Mouse (Mus musculus) testis, postnatal 14 days (tissue): ENCODE measurements around the gene Ccr10.

Experiments used
- DNase-seq: peaks from one replicate; pipeline ENCODE4 v3.0.0; 2021; ENCODE audit warnings: low spot score

The Ccr10 gene

DNA sequence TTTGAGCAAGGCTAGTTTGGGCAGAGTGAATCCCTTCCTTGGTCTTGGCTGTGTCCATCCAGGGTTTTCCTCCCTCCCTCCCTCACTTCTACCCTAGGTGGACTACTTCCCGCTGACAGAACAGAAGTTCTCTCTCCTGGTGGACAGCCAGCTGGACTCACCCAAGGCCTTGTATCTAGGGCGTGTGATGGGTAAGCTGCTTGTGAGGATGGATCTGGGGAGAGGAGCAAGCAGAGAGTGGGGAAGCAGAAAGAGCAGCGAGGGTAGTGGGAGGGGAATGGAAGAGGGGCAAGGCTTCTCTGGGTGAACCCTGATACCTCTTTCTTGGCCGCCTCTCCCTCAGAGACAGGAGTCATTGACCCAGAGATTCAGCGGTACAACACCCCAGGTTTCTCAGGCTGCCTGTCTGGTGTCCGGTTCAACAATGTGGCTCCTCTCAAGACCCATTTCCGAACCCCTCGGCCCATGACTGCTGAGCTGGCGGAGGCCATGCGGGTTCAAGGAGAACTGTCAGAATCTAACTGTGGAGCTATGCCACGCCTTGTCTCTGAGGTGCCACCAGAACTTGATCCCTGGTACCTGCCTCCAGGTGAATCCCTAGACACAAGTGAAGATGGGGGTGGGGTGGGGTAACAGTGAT, 13.0 kb upstream of the Ccr10 start:
- DNase-seq: peak; percentile 68

DNA sequence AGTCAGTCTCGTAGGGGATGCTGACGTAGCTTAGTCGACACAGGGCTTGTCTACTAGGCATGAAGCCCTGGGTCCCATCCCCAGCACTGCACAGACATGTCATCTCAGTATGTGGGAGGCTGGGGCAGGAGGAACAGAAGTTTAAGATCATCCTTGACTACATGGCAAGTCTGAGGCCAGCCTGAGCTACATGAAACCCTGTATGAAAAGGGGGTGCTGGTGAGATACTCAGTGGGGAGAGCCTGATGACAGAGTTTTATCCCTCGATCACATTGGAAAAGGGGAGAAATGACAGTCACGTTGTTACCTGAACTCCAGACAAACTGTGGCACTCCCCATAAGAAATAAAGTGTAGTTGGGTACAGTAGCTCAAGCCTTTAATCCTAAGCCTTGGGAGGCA, 12.3 kb upstream of the Ccr10 start:
- no peak for DNase-seq

DNA sequence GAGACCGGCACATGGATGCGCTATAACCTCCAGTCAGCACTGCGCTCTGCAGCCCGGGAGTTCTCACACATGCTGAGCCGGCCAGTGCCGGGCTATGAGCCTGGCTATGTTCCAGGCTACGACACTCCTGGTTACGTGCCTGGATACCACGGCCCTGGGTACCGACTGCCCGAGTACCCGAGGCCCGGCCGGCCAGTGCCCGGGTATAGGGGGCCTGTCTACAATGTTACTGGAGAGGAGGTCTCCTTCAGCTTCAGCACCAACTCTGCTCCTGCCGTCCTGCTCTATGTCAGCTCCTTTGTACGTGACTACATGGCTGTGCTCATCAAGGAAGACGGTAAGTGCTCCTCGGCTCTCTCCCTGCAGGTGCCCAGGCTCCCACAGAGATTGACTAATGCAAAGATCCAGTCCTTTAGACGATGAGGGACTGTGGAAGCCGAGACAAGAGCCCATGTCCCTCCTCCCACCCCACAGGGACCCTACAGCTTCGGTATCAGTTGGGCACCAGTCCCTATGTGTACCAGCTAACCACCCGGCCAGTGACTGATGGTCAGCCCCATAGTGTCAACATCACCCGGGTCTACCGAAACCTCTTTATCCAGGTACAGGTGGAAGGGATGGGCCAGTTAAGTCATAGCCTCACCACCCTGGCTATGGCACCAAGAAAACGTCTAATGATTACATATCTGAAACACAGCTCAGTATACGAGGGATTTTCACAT, 11.4 kb upstream of the Ccr10 start:
- DNase-seq: no peak

DNA sequence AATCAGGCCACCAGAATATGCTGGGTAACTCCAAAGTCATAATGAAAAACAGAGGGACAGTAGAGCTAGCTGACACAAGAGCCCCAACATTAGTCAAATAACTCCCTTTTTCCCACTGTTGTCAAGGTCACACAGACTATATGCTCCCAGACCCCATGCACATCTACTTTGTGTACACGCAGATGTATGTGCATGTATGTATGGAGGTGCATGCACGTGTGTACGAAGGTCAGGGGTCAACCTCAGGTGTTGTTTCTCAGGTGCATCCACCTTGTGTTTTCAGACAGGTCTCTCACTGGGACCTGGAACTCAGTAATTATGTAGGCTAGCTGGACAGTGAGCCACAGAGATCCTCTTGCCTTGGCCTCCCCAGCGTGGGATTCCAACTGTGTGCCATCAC, 10.2 kb upstream of the Ccr10 start:
- DNase-seq: no peak

DNA sequence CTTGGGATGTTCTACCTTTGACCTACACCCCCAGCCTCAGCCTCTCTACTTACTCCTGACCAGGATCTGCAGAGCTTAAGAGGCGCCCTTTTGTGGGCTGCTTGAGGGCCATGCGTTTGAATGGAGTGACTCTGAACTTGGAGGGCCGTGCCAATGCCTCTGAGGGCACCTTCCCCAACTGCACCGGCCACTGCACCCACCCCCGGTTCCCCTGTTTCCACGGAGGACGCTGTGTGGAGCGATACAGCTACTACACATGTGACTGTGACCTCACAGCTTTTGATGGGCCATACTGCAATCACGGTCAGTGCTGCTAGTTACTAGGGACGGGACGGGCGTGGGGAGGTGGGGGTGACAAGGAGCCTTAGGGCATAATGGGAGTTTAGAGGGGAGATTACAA, 9.7 kb upstream of the Ccr10 start:
- peak; percentile 4 for DNase-seq

DNA sequence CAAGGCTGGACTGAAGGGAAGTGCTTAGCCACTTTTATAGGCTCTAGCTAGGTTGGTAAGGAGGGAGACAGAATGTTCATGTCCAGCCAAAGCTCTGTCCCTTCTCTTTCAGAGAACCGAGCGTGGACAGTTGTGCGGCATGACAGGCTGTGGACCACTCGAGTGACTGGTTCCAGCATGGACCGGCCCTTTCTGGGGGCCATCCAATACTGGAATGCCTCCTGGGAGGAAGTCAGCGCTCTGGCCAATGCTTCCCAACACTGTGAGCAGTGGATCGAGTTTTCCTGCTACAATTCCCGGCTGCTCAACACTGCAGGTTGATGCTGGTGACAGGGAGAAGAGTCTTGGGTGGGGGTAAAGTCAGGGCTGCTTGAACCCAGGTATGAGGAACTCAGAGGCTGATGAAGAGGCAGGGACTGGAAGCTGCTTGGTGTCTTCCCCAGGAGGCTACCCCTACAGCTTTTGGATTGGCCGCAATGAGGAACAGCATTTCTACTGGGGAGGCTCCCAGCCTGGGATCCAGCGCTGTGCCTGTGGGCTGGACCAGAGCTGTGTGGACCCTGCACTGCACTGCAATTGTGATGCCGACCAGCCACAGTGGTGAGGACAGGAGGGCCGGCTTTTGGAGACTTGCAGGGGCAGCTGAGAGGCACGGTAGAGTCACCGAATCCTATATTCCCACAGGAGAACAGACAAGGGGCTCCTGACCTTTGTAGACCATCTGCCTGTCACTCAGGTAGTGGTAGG, 7.7 kb upstream of the Ccr10 start:
- DNase-seq: no peak

DNA sequence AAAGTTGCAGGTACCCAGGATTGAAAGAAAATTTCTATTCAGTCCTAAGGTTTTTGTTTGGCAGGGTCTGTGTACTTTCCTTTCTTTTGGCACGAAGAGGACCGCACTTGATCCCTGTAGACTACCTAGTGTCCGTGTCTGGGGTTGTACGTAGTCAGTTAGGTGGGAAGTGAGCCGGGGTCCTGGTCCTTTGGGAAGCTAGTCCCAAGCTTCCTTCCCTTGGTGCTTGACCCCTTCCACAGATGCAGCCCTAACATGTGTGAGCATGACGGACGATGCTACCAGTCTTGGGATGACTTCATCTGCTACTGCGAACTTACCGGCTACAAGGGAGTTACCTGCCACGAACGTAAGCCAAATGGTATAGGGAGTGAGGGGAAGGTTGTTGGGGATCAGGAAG, 6.7 kb upstream of the Ccr10 start:
- DNase-seq: no peak

DNA sequence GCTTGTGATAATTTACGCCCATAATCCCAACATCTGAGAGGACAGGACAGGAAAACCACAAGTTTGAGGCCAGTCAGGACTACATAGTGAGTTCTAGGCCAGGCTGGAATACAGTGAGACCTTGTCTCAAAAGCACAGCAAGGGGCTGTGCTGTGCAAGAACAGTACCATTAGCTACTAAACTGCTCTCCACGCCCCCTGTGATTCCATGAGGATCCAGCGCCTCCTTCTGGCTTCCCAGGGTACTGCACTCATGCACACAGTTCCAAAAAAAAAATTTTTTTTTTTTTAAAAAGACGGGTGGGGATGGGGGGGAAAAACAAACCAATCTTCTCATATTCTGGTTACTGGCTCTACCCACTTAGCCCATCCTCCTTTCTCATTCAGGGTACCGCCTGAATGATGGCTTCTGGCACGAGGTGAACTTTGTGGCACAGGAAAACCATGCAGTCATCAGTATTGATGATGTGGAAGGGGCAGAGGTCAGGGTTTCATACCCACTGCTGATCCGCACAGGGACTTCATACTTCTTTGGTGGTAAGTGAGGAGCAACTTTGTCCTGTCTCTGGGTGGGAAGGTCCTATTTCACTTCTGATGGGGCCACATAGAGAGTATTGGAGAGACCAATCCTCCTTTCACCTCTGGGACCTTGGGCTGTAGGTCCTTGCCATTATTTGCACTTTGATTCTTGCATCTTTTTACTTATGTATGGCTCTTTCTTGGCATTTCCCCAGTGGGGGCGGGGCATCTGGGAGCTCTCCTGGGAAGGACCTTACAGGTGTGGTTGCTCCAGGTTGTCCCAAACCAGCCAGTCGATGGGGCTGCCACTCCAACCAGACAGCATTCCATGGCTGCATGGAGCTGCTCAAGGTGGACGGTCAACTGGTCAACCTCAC, 5.8 kb upstream of the Ccr10 start:
- no peak for DNase-seq

DNA sequence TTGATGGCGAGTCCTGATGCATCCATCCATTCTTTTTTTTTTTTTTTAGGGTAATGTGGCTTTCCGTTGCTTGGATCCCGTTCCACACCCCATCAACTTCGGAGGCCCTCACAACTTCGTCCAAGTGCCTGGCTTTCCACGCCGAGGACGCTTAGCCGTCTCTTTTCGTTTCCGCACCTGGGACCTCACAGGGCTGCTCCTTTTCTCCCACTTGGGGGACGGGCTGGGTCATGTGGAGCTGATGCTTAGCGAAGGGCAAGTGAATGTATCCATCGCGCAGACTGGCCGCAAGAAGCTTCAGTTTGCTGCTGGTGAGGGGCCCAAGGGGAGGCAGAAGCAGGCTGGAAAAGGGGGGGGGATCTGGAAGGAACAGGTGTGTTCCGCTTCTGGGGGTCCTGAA, 5.0 kb upstream of the Ccr10 start:
- peak; percentile 11 for DNase-seq

DNA sequence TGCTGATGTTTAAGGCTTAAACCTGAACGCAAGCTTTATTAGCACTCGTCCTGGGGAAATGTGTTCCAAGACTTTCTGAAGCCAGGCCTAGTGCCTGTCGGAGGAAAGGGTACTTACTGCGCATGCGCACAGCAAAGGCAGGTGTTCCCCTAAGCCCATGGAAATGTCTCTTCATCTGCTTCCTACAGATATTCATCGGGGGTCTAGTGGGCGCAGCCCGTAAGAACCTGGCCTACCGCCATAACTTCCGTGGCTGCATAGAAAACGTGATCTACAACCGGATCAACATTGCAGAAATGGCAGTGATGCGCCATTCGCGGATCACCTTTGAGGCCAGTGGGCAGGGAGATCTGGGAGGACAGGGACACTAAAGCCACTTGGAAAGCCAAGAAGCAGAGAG, 4.1 kb upstream of the Ccr10 start:
- no peak for DNase-seq

DNA sequence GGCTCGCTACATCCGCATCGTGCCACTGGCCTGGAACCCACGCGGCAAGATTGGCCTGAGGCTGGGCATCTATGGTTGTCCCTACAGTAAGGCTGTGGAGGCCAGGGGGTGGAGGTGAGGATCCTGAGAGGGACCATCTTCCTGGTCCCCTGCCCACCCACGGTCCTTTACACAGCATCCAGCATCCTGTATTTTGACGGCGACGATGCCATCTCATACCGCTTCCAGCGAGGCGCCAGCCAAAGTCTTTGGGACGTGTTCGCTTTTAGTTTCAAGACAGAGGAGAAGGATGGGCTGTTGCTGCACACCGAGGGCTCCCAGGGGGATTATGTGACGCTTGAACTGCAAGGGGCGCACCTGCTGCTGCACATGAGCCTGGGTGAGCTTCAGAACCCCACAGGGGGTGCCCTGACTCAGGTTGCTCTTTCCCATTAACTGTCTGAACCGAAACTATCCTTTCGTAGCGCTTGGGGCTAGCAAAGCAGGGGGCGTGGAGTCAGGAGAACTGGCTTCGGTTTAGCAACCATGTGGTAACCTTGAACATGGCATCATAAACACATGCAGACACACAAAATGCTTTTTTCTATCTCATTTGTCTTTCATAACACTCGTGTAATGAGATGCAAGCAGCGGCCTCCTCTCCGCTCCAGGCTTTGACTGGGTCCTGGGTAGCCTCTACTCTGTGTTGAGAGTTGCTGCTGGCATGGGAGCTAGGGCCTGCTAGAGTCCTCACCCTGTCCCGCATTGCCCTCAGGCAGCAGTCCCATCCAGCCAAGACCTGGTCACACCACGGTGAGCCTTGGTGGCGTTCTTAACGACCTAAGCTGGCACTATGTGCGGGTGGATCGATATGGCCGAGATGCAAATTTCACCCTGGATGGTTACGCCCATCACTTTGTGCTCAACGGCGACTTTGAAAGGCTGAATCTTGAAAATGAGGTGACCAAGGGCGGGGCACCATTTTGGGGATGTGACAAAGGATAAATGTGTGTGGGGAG, 3.1 kb upstream of the Ccr10 start:
- no peak for DNase-seq

DNA sequence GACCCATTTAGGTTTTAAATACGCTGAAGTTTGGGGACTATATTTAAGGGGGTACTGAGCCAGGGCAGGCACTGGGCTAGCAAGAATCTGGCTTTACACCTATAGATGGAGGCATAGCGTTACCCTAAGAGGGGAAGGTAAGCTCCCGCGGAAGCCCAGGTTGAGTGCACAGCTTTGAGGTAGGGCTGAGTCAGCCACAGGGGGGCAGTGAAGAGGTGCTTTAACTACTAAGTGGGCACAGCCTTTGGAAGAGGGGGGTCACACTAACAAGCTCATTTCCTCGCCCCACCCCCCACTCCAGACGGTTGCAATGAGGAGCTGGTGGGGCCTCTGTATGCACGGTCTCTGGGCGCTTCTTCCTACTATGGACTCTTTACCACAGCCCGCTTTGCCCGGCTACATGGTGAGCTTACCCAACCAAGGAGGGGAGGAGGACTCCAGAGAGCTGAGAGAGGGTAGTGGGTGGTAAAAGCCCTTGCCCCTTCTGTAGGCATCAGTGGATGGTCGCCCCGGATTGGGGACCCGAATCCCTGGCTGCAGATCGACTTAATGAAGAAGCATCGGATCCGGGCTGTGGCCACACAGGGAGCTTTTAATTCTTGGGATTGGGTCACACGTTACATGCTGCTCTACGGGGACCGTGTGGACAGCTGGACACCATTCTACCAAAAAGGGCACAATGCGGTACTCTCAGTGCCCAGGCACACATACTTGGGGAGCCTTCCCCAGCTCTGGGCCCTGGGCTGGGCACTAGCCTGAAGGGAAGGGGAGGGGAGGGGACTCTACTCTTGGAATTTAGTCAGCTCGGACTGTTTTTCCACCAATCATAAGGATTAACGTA, 1.9 kb upstream of the Ccr10 start:
- no peak for DNase-seq

DNA sequence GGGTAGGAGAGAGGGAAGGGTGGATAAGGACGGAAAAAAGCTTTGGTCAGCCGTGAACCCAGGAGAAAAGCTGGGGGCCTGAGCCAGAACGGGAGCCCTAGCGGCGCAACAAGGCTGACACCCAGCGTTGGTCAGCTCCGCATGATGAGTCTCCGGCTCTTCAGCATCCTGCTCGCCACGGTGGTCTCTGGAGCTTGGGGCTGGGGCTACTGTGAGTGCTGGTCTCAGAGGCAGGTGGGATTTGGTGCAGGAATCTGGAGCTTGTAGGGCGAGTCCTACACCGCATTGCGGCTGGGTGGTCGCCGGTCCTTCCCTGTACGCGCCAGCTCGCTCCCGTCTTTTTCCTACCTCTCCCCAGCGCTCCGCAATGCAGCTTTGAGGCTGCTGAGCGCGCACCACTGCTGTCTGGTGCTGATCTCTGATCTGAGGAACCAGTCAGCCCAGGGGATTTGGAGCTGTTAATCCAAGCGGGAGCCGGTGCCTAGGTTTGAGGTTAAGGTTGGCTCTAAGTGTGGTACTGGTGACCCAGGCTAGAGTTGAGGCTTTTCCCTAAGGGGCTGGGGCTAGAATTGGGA, 961 bp upstream of the Ccr10 start:
- no peak for DNase-seq

DNA sequence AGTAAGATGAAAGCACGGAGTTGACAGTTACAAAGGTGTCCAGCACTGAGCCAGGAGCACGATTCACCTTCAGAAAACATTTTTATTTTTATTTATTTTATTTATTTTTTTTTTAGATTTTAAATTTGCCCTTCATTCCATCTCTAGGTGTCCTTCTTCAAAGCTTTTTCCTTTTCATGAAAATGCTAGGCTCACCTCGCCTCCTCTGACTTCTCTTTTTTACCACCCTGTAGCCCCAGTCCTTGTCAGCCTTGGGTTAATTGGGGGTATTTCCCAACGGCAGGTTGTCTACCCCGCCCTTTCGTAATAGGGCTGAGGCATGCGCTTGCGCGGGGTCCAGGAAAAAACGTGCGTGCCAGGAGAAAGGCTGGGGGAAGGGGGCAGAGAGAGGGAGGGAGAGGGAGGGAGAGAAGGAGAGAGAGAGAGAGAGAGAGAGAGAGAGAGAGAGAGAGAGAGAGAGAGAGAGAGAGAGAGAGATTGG, 433 bp upstream of the Ccr10 start:
- no peak for DNase-seq

DNA sequence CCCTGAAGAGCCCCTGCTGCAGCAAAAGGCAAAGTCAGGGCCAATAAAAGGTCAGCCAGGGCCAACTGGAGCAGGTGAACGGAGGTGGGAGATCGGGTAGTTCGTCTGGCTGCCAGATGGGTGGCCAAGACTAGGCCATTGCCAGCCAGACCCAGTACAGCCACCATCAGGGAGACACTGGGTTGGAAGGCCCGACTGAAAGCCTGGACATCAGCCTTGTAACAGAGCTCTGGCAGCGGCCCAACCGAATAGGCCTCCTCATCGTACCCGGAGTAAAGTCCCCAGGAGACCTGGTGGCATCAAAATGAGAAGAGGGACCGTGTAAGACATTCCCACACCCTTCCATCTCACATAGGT, 876 bp downstream of the Ccr10 start:
- no peak for DNase-seq

DNA sequence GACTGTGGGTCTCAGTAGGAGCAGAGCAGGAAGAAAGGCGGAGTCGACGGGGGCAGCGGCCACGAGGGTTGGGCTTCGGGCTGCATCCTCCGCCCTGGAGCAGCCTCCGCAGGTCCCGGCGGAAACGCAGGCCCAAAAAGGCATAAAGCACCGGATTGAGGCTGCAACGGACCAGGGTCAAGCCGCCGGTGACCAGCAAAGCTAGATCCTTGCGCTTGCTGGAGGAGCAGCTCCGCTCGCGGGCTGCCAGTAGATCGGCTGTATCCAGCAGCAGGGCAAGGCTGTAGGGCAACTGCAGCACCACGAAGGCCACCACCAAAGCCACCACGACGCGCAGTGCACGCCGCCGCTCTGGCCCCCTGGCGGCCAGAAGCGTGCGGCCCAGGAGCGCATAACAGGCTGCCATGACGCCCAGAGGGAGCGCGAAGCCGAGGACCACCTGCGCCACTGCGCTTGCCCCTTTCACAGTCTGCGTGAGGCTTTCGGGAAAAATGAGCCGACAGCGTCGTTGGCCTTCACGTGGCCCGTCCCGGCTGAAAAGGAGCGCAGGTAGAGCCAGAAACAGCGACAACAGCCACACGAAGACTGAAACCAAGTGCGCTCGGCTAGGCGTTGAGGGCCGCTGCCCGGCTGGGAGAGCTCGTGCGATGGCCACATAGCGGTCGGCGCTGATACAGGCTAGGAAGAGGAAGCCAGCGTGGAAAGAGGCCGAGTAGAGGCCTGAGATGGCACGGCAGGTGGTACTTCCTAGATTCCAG, 1.4 kb downstream of the Ccr10 start:
- DNase-seq: peak; percentile 72

DNA sequence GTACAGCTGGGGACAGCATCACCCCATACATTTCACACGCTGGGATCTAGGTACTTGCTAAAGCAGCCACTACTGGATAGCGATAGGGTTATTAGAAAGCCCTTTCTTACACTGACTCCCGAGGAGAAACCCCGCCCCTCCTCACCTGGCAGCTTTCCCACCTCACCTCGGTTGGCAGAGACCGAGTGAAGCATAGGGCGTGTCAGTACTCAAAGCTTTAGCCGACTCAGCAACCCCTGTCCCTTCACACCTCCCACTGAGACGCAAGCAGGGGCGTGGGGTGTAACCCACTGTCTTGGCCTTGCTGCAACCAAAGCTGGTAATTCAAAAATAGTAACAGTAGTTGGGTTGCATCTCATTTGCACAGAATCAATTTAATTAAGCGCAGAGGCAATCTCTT, 2.1 kb downstream of the Ccr10 start:
- DNase-seq: no peak

DNA sequence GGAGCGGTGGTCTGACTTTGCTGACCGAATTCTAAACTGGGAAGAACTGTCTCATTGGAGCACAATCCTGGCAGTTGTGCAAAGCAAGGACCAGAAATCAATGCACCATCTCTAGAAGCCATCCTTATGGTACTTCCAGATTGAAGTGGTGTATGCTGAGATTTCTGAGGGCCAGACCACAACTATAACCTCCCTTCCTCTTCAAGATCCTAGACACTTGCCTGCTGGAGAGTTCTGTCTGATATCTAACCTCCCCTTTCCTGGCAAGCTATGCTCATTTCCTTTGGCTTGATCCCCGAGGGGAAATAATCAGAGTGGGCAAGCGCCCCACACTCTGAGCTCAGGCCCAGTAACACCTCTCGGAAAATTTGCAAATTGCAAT, 2.8 kb downstream of the Ccr10 start:
- no peak for DNase-seq
